Mouse (Mus musculus) R1 (cell line): ENCODE results near the gene Fam131c.
A peak's percentile ranks its signal among the peaks of the same experiment; 100 is the strongest.

Experiments used
- DNase-seq: peaks from one replicate; pipeline ENCODE4 v3.0.0-alpha.2; 2018; ENCODE audit warnings: low read depth, low spot score

The Fam131c gene

DNA sequence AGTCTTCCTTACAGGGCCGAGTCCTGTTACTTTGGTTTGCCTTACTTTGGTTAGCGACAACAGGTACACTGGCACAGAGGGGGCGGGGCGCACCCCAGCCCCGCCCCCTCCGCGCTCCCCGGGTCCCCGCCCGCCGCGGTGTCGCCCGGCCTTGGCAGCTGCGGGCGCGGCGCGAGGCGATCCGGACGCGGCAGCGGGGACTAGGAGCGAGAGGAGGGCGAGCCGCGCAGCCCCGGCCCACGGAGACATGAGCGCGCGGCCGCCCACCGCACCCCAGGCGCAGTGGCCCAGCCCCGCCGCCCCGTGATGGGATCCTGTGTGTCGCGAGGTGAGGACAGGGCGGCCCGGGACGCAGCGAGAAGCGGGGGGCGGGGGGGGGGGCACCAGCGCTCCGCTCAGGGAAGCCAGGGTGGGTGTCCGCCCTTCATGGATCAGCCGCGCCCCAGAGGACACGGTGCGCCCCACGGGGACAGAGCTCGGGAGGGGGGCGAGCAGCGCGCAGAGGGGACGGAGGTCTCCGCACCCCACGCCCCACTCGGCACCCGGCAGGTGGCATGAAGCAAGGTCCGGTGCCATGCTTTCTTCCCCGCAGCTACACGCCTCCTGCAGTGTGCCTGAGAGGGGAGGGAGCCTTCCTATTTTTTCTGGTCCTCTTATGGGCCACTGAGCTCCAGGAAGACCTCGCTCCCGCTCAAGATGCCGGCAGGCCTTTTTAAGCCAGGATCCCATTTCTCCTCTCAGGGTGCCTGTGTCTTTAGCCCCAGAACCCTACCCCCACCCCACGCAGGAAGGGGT is at the start of gene Fam131c:
Gene Fam131c, plus strand, starts transcription at position 224 of the 795 bp plus-strand sequence.
- peak; percentile 35 for DNase-seq

DNA sequence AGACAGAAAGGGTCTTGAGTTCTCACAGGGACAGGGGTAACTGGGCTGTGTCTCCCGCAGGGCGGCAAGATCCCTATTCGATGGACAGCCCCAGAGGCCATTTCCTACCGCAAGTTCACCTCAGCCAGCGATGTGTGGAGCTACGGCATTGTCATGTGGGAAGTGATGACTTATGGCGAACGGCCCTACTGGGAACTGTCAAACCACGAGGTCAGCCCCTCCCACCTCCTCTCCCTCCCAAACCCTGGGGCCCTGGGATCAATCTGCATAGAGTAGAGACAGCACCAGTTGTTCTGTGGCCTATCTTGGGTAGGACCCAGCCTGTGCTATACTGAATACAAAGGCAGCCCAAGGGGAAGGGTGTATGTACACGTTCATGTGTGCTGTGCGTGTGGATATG is 45.5 kb upstream of the Fam131c start:
- DNase-seq: peak; percentile 78

DNA sequence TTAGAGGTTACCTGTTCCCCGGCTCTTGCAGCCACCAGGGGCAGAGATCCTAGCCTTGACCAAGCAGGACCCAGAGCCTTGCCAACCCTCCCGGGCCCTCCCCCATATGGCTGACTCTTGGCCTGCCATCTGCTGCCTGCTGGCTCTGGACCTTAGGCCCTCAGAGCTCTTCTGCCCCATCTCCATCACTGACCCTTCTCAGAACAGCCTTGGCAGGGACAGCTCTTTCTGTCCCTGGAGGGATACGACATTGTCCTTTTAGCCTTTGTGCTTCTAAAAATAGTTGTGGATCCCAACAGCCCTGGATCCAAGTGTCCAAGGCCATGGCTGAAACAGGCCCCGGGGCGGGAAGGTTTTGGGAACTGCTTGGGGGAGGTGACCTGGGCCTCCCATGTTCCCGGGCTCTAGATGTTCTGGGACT is 43.2 kb upstream of the Fam131c start:
- DNase-seq: no peak

DNA sequence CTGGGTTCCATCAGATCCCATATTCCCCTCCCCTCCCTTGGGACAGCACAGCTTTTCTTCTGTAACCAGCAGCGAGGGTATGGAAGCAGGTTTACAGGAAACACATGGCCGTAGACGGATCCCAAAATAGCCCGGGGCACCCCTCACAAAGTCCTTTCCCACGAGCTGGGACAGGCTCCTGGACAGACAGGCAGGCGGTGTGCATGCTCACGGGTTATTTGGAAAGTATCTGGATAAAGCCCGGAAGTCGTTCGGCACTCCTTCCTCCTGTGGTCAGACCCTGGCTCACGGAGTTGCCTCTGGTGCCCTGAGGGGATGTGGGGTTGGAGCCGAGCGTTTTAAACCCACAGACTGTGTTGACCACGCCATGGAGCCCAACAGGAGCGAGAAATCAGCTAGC is 42.4 kb upstream of the Fam131c start:
- DNase-seq: no peak

DNA sequence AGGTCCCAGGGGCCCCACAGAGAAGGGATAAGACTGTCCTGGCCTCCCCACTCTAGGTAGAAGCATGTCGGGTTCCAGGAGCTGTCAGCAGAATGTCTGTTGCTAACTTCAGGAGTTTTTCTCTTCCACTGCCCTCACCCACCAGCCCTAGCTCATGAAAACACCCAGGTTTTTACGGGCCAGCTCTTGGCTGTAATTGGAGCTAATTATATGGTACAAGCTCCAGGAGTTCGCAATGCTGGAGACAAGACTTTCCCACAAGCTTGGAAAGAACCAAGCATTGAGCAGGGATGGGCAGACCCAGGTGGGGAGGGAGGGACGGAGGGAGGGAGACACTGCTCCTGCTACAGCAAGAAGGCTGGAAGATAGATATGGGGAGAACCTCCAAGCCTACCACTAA is 40.9 kb upstream of the Fam131c start:
- no peak for DNase-seq

DNA sequence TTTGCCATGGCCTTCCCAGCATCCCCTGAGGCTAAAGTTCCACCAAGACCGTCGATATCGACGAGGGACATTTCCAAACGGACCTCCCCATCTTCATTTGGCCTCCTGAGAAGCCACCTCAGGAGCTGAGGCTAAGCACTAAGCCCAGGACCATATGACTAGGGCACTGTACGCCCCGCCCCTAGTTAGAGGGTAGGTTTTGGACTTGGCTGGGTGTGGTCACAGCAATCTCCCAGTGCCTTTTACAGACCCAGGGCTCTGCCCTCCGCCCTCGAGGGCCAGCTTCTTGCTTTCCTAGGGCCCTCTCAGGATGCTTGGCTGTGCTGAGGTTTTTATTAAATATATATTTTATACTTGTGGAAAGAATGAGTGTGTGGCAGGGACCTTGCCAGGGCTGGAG is 39.3 kb upstream of the Fam131c start:
- peak; percentile 67 for DNase-seq

DNA sequence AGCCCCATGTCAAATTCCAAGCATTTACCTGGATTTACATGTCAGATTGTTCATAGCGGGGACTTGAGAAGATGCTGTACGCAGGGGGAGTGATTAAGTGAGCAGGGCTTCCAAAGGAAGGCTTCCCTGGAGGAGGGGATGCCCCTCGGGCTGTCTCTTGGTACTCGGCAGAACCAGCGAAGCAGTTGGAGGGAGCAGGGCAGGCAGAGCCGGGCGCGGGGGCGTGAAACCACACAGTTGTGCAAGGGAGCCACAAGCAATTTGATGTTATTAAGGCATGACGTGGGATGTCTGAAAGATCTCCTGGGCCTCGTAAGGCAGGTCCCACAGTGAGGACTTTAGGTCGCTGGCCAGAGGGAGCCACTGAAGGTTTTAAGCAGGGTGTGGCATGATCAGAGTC is 38.1 kb upstream of the Fam131c start:
- no peak for DNase-seq

DNA sequence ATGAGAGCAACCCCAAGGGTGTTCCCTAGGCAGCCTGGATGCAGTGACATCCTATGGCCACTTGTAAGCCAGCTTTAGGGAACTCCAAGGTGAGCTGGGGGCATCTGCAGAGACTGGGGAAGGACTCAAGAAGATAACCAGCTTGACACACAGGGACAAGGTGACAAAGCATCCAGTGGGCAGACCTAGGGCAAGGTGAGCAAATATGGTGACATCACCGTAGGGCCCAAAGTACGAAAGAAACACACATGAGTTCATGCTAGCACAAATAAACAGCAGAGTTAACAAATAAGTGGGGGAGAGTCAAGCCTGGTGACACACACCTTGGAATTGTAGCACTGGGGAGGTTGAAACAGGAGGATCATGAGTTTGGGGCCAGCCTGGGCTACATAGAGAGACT is 36.6 kb upstream of the Fam131c start:
- no peak for DNase-seq

DNA sequence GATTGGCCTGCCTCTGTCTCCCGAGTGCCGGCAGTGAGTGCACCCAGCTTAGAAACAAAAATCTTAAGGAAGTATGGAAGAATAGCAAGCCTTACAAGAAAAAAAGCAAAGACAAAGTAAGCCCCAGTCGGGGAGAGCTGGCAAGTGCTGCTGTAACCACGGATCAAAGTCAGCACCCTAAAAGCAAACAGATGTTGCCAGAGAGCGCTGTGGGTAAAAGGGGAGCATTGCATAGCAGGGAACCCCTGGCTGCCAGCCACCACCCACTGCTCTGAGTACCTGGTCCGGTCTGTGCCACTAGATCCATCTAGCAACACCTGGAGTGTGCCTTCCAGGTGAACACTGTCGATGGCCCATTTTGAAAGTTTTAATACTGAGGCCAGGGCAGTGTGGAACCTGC is 35.8 kb upstream of the Fam131c start:
- no peak for DNase-seq

DNA sequence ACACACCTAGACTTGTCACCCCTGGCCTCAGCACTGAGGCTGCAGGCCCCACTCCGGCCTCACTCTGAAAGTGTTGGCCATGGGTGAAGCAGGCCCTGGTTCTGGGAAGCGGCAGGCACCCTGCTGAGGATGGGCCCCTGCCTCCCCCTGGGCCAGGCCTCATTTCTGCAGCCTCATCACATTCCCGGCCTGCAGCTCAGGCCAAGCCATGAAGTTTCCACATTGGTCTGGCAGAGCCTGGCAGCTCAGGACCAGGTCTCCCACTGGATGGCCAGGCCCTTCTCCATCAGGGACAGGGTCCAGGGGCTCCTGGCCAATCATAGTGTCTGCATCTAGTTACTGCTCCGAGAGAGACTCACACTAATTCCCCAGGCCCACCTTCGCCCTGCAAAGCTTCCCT is 33.3 kb upstream of the Fam131c start:
- DNase-seq: no peak

DNA sequence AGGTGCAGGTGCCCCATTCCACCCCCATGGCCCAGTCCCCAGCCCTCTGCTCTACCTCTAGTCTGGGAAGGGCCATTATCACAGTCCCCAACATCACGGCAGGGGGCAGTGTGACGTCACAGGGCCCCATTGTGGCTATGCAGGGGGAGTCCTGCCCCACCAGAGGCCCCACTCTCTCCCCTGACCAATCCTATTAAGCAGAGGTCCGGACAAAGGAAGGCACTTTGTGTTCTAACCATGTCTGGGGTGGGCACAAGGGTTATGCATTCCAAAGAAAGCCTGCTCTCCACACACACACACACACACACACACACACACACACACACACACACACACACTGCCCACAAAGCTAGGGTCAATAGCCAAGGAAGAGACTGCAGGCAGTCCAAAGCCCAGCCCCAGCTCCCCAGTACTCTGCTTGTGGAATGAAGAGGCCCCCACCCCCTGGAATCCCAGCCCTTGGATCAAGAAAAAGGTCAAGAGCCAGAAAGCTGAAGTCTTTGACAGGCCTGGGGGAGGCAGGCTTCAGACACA is 32.7 kb upstream of the Fam131c start:
- DNase-seq: no peak

DNA sequence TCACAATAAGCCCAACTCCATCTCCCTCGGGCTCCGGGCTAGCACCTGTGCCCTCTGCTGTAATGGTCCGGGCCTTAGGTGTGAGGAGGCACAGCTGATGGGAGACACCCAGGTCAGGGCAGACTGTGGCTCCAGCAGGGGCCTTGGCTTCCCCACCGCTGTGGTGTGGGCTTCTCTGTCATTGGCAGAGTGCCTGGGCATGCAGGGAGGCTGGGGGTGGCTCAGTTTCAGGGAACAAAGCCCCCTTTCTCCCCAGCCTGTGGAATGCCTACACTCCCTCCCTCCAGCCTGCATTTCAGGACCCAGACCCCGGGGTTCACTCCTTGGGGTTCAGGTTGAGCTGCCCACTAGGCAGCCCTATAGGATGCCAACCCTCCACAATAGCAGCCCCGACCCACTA is 31.8 kb upstream of the Fam131c start:
- DNase-seq: no peak

DNA sequence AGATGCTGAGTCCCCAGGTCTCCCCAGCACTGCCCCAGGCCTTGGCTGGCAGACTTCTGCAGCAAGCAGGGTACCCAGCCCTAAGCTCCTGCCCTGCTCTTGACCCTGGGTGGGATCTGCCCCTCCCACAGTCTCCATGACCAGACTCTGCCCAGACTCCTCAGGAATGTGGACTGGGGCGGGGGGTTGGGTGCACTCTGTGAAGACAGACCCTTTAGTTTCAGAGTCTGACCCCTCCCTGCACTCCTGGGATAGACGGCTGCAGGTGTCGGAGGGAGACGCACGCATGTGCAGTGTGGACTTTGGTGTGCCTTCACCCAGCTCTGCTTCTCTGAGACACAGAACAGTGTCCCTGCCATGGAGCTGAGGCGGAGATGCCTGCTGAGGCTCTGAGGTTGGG is 30.0 kb upstream of the Fam131c start:
- DNase-seq: peak; percentile 90

DNA sequence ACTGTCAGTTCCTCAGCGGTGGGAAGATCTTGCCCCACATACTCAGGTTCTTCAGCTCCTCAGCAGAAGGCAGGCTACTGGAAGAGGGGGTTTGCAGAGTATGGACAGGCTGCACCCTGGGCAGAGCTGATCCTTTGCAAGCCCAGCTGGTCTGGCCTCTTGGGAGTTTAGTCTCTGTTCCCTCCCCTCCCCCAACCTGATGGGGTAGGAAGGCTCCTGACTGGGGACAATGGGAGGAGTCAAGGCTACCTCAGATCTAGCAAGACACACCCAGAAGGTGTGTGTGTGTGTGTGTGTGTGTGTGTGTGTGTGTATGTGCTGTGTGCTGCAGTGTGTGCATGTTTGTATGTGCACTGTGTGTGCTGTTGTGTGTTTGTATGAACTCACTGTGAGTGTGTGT is 29.2 kb upstream of the Fam131c start:
- peak; percentile 85 for DNase-seq

DNA sequence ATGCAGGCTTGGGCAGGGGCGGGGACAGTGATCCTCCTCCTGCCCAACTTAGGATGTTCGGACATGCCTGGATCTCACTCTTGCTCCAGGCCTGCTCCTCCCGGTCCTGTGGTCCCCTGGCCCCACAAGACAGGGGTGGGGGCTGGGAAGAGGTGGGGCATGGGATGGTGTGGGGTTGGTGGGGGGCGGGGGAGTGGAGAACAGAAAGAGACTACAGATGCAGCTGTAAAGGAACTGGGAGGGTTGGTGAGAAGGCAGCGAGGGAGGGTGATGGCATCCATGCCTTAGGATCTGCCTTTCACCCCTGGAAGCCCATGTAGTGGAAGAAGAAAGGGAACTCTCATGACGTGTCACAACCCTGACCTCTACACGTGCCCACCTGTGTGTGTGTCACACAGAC is 26.5 kb upstream of the Fam131c start:
- peak; percentile 65 for DNase-seq

DNA sequence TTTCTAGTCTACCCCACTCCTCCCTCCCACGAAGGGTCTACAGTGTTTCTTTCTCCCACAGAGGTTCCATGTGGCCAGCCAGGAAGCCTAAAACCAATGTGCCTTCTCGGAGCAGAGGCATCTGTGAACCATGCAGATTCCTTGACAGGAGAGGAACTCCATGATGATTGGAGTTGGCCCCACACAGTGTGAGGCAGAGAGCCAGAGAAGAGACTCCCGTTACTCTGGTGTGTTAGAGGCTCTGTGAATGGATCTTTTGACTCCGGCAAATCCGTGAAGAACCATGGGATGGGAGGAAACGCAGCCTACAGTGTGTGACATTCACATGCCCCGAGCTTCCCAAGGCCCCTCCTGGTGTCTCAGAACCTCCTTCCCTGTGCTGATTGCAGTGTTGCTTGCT is 24.5 kb upstream of the Fam131c start:
- no peak for DNase-seq

DNA sequence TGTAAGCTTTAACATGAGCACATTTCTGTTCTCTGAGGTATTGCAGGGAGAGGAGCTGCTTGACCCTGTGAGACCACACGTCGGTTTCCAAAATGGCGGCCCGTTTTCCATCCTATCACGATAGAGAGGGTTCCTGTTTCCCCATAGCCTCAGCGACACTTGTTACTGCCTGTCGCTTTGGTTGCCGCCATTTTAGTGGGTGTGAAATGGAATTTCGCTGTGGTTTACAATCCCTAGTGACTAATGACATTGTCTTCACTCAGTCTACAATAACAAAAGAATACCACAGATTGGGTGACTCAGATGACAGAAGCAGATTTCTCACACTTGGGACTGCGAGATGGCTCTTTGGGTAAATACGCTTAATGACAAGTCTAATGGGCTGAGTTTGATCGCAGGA is 22.8 kb upstream of the Fam131c start:
- DNase-seq: peak; percentile 68

DNA sequence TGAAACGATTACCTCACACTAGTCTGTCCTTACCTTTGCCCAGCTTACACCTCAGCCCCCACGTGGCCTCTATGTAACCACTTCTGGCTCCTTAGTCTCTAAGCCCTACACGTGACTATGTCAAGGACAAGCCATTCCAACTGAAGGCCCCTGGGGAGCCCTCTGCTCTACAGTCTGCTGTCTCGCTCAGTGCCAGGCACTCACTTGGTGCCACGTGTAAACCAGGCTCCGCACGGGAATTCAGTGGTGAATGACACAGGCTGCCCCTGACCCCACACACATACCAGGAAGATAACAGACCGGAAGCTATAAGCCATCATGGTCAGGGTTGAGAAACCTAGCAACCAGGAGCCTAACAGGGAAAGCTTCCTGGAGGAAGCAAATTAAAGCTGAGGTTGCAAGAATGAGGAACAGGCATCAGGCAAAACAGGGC is 20.6 kb upstream of the Fam131c start:
- DNase-seq: peak; percentile 62

DNA sequence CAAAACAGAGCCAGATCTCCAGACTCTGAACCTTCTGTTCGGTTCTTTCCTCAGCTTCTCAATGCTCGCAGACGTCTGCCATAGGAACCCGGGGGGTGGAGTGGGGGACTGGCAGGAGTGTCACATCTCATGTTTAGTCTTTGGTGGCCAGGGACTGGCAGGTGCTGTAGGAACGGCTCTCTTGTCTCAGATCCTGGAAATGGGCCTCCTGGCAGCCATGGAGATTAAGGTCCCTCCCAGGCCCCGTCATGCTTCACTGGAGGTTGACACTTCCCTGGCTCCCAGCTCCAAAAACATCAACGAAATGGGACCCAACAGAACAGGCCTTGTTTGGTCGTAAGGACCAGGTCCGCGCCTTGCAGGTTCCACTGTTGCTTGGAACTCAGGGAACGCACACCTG is 19.4 kb upstream of the Fam131c start:
- no peak for DNase-seq

DNA sequence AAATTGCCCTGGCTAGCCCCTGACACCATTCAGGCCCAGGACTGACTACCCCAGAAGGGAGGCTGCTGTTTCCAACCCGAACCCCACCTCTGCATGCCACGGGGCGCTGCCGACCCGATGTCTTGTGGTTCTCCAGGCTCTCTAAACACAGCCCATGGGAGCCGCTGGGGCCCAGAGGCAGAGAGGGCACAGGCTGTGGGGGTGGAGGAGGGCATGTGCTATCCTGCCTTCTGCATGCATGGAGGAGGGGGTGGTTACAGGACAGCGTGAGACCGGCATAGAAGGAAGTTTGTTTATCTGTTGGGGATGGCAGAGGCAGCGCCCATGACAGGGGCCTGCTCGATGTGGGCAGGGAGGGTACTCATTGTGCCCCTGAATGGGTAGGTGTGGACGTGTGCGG is 18.0 kb upstream of the Fam131c start:
- no peak for DNase-seq

DNA sequence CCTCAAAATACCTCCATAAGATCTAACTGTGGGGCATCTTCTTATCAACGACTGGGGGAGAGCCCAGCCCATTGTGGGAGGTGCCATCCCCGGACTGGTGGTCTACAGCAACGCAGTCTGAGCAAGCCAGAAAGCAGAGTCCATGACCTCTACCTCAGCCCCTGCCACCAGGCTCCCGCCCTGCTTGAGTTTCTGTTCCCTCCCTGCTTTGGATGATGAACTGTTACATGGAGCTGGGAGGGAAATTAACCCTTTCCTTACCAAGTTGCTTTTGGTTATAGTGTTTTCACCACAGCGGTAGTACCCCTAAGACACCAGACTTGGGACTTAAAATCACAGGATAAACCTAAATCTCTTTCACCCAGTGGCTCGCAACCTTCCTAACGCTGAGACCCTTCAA is 16.0 kb upstream of the Fam131c start:
- DNase-seq: no peak

DNA sequence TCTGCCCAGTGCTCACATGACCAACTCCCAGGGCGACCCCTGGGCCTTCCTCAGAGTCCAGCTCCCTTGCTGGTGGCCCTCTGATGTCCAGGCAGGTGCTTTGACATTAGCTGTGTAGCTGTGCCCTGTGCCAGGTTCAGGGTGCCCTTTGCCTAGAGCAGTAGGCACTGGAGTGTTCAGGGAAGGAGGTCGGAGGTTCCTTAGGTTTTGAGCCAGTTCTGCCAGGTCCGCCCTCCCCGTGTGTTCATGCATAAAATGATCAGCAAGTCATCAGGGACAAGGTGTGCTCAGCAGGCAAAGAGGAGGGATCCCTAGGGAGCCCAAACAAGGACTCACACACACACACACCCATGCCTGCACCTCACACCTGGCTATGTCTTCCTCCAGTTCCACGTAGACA is 15.0 kb upstream of the Fam131c start:
- DNase-seq: no peak

DNA sequence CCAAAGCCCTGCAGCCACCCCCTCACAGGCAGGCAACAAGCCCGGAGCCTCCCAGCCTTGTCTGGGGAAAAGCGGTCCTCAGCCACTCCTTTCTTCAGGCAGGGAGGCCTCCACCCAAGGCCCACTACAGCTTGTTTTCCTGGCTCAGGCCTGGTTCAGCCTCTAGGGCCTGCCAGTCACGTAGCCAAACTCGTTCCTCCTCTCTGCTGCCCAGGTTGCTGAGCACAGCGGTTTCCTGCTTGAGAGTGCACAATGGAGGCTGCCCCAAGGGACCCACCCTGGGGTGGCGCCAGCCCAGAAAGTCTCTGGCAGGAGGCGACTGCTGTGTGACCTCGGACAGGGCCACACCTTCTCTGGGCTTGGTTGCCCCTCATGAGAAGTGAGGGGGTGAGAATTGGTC is 14.2 kb upstream of the Fam131c start:
- no peak for DNase-seq

DNA sequence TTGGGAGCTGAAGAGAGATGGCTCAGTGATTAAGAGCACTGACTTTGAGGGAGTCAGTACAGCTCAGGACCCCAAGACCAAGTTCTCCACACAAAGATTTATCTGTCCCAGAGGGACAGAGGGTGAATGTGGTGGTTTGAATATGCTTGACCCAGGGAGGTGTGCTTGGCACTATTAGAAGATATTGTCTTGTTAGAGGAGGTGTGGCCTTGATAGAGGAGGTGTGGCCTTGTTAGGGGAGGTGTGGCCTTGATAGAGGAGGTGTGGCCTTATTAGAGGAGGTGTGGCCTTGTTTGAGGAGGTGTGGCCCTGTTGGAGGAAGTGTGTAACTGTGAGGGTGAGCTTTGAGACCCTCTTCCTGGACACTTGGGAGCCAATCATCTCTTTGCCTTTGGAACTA is 10.2 kb upstream of the Fam131c start:
- DNase-seq: peak; percentile 73
